Mouse (Mus musculus): ENCODE results near the gene Slc15a5. TPM values are rescaled to one million over a fixed set of nuclear protein-coding genes. Genes with fewer than 3 reads are reported as not detected.
"Not testable (repeated sequence)": the region's sequence is repeated elsewhere in the genome, so short reads cannot be mapped to it uniquely, and the experiment has no call there.

Slc15a5 gene
- not detected in 2 replicates for polyA plus RNA-seq (2011; ENCODE audit: insufficient read length, low read depth, missing spikeins)

- no peak for TF ChIP-seq POLR2A (IDR thresholded peaks at IDR 0.05; ENCODE audit: low read depth, low read length)
- no peaks in the 10 kb centered on the region for H3K4me1 ChIP-seq (ENCODE audit: control insufficient read depth, insufficient read depth, low read length)
- H3K4me3 ChIP-seq (ENCODE audit: insufficient read depth, low read length): no peak within 1 kb of the TSS
- H3K27ac ChIP-seq (ENCODE audit: insufficient read depth, low read length): no peak within 1 kb of the TSS
Measured at GRCm38 (mm10) chr6:138079816-138080215, at the start of gene Slc15a5. TSS of gene Slc15a5 (minus strand) at chr6:138079916.

GRCm38 (mm10) chr6:138128392-138129335, 48.9 kb upstream of the Slc15a5 start:
- Histone ChIP-seq H3K4me1 (ENCODE audit: control insufficient read depth, insufficient read depth, low read length) (no peaks in the 10 kb centered on the region), H3K27ac (ENCODE audit: insufficient read depth, low read length) (no peak overlapping the region), H3K4me3 (ENCODE audit: insufficient read depth, low read length) (no peak overlapping the region)
- TF ChIP-seq POLR2A (IDR thresholded peaks at IDR 0.05; ENCODE audit: low read depth, low read length) (no peak), CTCF (IDR thresholded peaks at IDR 0.05; ENCODE audit: borderline replicate concordance, insufficient read depth, low read length) (no peak)

GRCm38 (mm10) chr6:138117496-138117895, 37.8 kb upstream of the Slc15a5 start:
- no peak overlapping the region for H3K27ac ChIP-seq (ENCODE audit: insufficient read depth, low read length)
- H3K4me1 ChIP-seq (ENCODE audit: control insufficient read depth, insufficient read depth, low read length): no peaks in the 10 kb centered on the region
- no peak overlapping the region for H3K4me3 ChIP-seq (ENCODE audit: insufficient read depth, low read length)
- TF ChIP-seq POLR2A (IDR thresholded peaks at IDR 0.05; ENCODE audit: low read depth, low read length) (no peak), CTCF (IDR thresholded peaks at IDR 0.05; ENCODE audit: borderline replicate concordance, insufficient read depth, low read length) (no peak)

GRCm38 (mm10) chr6:138104559-138104958, 24.8 kb upstream of the Slc15a5 start:
- Histone ChIP-seq H3K4me3 (ENCODE audit: insufficient read depth, low read length) (no peak overlapping the region), H3K4me1 (ENCODE audit: control insufficient read depth, insufficient read depth, low read length) (no peaks in the 10 kb centered on the region), H3K27ac (ENCODE audit: insufficient read depth, low read length) (no peak overlapping the region)
- no peak for TF ChIP-seq CTCF (IDR thresholded peaks at IDR 0.05; ENCODE audit: borderline replicate concordance, insufficient read depth, low read length)
- TF ChIP-seq POLR2A (IDR thresholded peaks at IDR 0.05; ENCODE audit: low read depth, low read length): no peak

GRCm38 (mm10) chr6:138102940-138103339, 23.2 kb upstream of the Slc15a5 start:
- no peaks in the 10 kb centered on the region for H3K4me1 ChIP-seq (ENCODE audit: control insufficient read depth, insufficient read depth, low read length)
- H3K27ac ChIP-seq (ENCODE audit: insufficient read depth, low read length): no peak overlapping the region
- H3K4me3 ChIP-seq (ENCODE audit: insufficient read depth, low read length): no peak overlapping the region
- TF ChIP-seq POLR2A (IDR thresholded peaks at IDR 0.05; ENCODE audit: low read depth, low read length) (no peak), CTCF (IDR thresholded peaks at IDR 0.05; ENCODE audit: borderline replicate concordance, insufficient read depth, low read length) (no peak)

GRCm38 (mm10) chr6:138101843-138102242, 22.1 kb upstream of the Slc15a5 start:
- no peak overlapping the region for H3K4me3 ChIP-seq (ENCODE audit: insufficient read depth, low read length)
- H3K27ac ChIP-seq (ENCODE audit: insufficient read depth, low read length): no peak overlapping the region
- TF ChIP-seq POLR2A (IDR thresholded peaks at IDR 0.05; ENCODE audit: low read depth, low read length): no peak
- TF ChIP-seq CTCF (IDR thresholded peaks at IDR 0.05; ENCODE audit: borderline replicate concordance, insufficient read depth, low read length): no peak
- no peaks in the 10 kb centered on the region for H3K4me1 ChIP-seq (ENCODE audit: control insufficient read depth, insufficient read depth, low read length)

- Histone ChIP-seq H3K4me1 (ENCODE audit: control insufficient read depth, insufficient read depth, low read length) (no peaks in the 10 kb centered on the region), H3K27ac (ENCODE audit: insufficient read depth, low read length) (no peak overlapping the region), H3K4me3 (ENCODE audit: insufficient read depth, low read length) (no peak overlapping the region)
- no peak for TF ChIP-seq CTCF (IDR thresholded peaks at IDR 0.05; ENCODE audit: borderline replicate concordance, insufficient read depth, low read length)
- no peak for TF ChIP-seq POLR2A (IDR thresholded peaks at IDR 0.05; ENCODE audit: low read depth, low read length)
Measured at GRCm38 (mm10) chr6:138099646-138100045, 19.9 kb upstream of the Slc15a5 start.

GRCm38 (mm10) chr6:138095060-138095459, 15.3 kb upstream of the Slc15a5 start:
- no peaks in the 10 kb centered on the region for H3K4me1 ChIP-seq (ENCODE audit: control insufficient read depth, insufficient read depth, low read length)
- H3K4me3 ChIP-seq (ENCODE audit: insufficient read depth, low read length): no peak overlapping the region
- TF ChIP-seq CTCF (IDR thresholded peaks at IDR 0.05; ENCODE audit: borderline replicate concordance, insufficient read depth, low read length) (no peak), POLR2A (IDR thresholded peaks at IDR 0.05; ENCODE audit: low read depth, low read length) (no peak)
- H3K27ac ChIP-seq (ENCODE audit: insufficient read depth, low read length): no peak overlapping the region

- Histone ChIP-seq H3K27ac (ENCODE audit: insufficient read depth, low read length) (no peak overlapping the region), H3K4me1 (ENCODE audit: control insufficient read depth, insufficient read depth, low read length) (no peaks in the 10 kb centered on the region)
- no peak for TF ChIP-seq POLR2A (IDR thresholded peaks at IDR 0.05; ENCODE audit: low read depth, low read length)
Measured at GRCm38 (mm10) chr6:138092432-138092831, 12.7 kb upstream of the Slc15a5 start.

GRCm38 (mm10) chr6:138089084-138089483, 9.4 kb upstream of the Slc15a5 start:
- Histone ChIP-seq H3K27ac (ENCODE audit: insufficient read depth, low read length) (no peak overlapping the region), H3K4me3 (ENCODE audit: insufficient read depth, low read length) (no peak overlapping the region), H3K4me1 (ENCODE audit: control insufficient read depth, insufficient read depth, low read length) (no peaks in the 10 kb centered on the region)
- TF ChIP-seq POLR2A (IDR thresholded peaks at IDR 0.05; ENCODE audit: low read depth, low read length) (no peak), CTCF (IDR thresholded peaks at IDR 0.05; ENCODE audit: borderline replicate concordance, insufficient read depth, low read length) (no peak)

More at GRCm38 (mm10) chr6:138092432-138092831, 12.7 kb upstream of the Slc15a5 start:
- H3K4me3 ChIP-seq (ENCODE audit: insufficient read depth, low read length): no peak overlapping the region

- not testable (repeated sequence) for H3K27ac ChIP-seq (ENCODE audit: insufficient read depth, low read length)
Measured at GRCm38 (mm10) chr6:138086421-138086820, 6.7 kb upstream of the Slc15a5 start.

More at GRCm38 (mm10) chr6:138086421-138086820, 6.7 kb upstream of the Slc15a5 start:
- H3K4me1 ChIP-seq (ENCODE audit: control insufficient read depth, insufficient read depth, low read length); H3K4me3 ChIP-seq (ENCODE audit: insufficient read depth, low read length): not testable (repeated sequence)
